Mouse (Mus musculus) hindbrain, postnatal 0 days (tissue): Measurements from ENCODE around the gene Hrnr. TPM values are rescaled to one million over a fixed set of nuclear protein-coding genes. Genes with fewer than 3 reads are reported as not detected.

Experiments
- ATAC-seq: fragments of 200-750 bp; cut with Nextera tagmentation; 2 replicates; pipeline ENCODE4 v1.8.0; 2017; ENCODE audit warnings: mild to moderate bottlenecking, moderate TSS enrichment, moderate library complexity
- DNase-seq: peaks from one replicate; pipeline ENCODE4 v3.0.0-alpha.2; 2015; ENCODE audit warnings: low spot score
- H3K27ac ChIP-seq: fragments of 300-500 bp; sonication (generic); 2 replicates; pipeline ENCODE4 v1.5.1; 2014; ENCODE audit warnings: mild to moderate bottlenecking
- H3K27me3 ChIP-seq: fragments of 300-500 bp; sonication (generic); 2 replicates; pipeline ENCODE4 v1.6.1; 2014; ENCODE audit warnings: low read length, mixed read lengths; ENCODE audit not compliant: insufficient read depth
- H3K36me3 ChIP-seq: fragments of 300-500 bp; sonication (generic); 2 replicates; pipeline ENCODE4 v1.6.1; 2014; ENCODE audit warnings: low read length, mixed read lengths; ENCODE audit not compliant: insufficient read depth
- H3K4me1 ChIP-seq: fragments of 300-500 bp; sonication (generic); 2 replicates; pipeline ENCODE4 v1.6.1; 2014; ENCODE audit warnings: antibody characterized with exemption, low read length, mixed read lengths; ENCODE audit not compliant: insufficient read depth
- H3K4me2 ChIP-seq: fragments of 300-500 bp; sonication (generic); 2 replicates; pipeline ENCODE4 v1.6.1; 2014; ENCODE audit warnings: low read depth, mild to moderate bottlenecking, low read length, moderate library complexity, mixed read lengths
- H3K4me3 ChIP-seq: fragments of 300-500 bp; sonication (generic); 2 replicates; pipeline ENCODE4 v1.5.1; 2014; ENCODE audit warnings: low read length
- H3K9ac ChIP-seq: fragments of 300-500 bp; sonication (generic); replicated peaks from 2 replicates; pipeline ENCODE4 v1.6.1; 2014; ENCODE audit warnings: mild to moderate bottlenecking, low read length, moderate library complexity, mixed read lengths
- H3K9me3 ChIP-seq: fragments of 300-500 bp; sonication (generic); 2 replicates; pipeline ENCODE4 v1.6.1; 2016; ENCODE audit warnings: low read length, mixed read lengths
- CTCF ChIP-seq: IDR thresholded peaks from 2 replicates; pipeline ENCODE4 v1.5.1; 2016; ENCODE audit warnings: antibody characterized with exemption, control low read depth, low read depth
- WGBS: fragments of 180-500 bp; shearing (Covaris S2); extraction: QIAGEN DNeasy Blood & Tissue Kit; methylation state at CpG from one replicate; pipeline ENCODE4 v1.1.7; 2014; 5-methylcytosine and 5-hydroxymethylcytosine counted together
- polyA plus RNA-seq: library from polyadenylated mRNA; unstranded; fragments of >200 nt; fragmentation: Nextera tagmentation; extraction: Ambion mirVana; gene quantifications from 2 replicates; pipeline ENCODE4 v1.2.1, GENCODE M21; 2015
- total RNA-seq: library from RNA; depleted of rRNA; stranded (reverse); fragments of >200 nt; gene quantifications from 2 replicates; pipeline ENCODE4 v1.2.3, GENCODE M21; 2014; rRNA removed

The Hrnr gene
- total and polyA plus RNA-seq, 2 experiments from 2014 or later = not detected

GRCm38 (mm10) chr3:93368171-93368570 lies 48.6 kb downstream of the Hrnr start:
- H3K9ac ChIP-seq = no peak overlapping the region
- no peak for TF ChIP-seq CTCF
- DNase-seq (no peak), ATAC-seq (no peak)
- H3K27ac ChIP-seq = no peak overlapping the region
- H3K4me1 ChIP-seq = no peaks in the 10 kb centered on the region
- no peak overlapping the region for H3K4me2 ChIP-seq
- no peaks in the 10 kb centered on the region for H3K36me3 ChIP-seq
- no peaks in the 10 kb centered on the region for H3K27me3 ChIP-seq
- no peak overlapping the region for H3K4me3 ChIP-seq
- WGBS = 81% methylated on average over 1 of the region's 1 CpGs
- H3K9me3 ChIP-seq = no peaks in the 10 kb centered on the region

- Histone ChIP-seq H3K27me3 (no peaks in the 10 kb centered on the region), H3K9me3 (no peaks in the 10 kb centered on the region), H3K4me2 (no peak overlapping the region), H3K4me1 (no peaks in the 10 kb centered on the region), H3K9ac (no peak overlapping the region), H3K36me3 (no peaks in the 10 kb centered on the region), H3K4me3 (no peak overlapping the region), H3K27ac (no peak overlapping the region)
- no peak for ATAC-seq
- no peak for TF ChIP-seq CTCF
- WGBS = 80% methylated on average over 6 of the region's 6 CpGs
- no peak for DNase-seq
Measured at GRCm38 (mm10) chr3:93373416-93373815, 53.9 kb downstream of the Hrnr start.

GRCm38 (mm10) chr3:93375196-93375595 lies 55.6 kb downstream of the Hrnr start:
- H3K4me1 ChIP-seq = no peaks in the 10 kb centered on the region
- ATAC-seq = no peak
- H3K9me3 ChIP-seq = no peaks in the 10 kb centered on the region
- WGBS = 81% methylated on average over 1 of the region's 1 CpGs
- no peak overlapping the region for H3K9ac ChIP-seq
- H3K36me3 ChIP-seq = no peaks in the 10 kb centered on the region
- H3K4me3 ChIP-seq = no peak overlapping the region
- DNase-seq = no peak
- H3K27ac ChIP-seq = no peak overlapping the region
- H3K27me3 ChIP-seq = no peaks in the 10 kb centered on the region
- no peak overlapping the region for H3K4me2 ChIP-seq
- no peak for TF ChIP-seq CTCF

- no peak overlapping the region for H3K27ac ChIP-seq
- H3K4me1 ChIP-seq = no peaks in the 10 kb centered on the region
- H3K9ac ChIP-seq = no peak overlapping the region
- DNase-seq (no peak), ATAC-seq (no peak)
- H3K36me3 ChIP-seq = no peaks in the 10 kb centered on the region
- H3K4me3 ChIP-seq = no peak overlapping the region
- H3K9me3 ChIP-seq = no peaks in the 10 kb centered on the region
- H3K4me2 ChIP-seq = no peak overlapping the region
- WGBS = 83% methylated on average over 5 of the region's 5 CpGs
- no peak for TF ChIP-seq CTCF
- H3K27me3 ChIP-seq = no peaks in the 10 kb centered on the region
Measured at GRCm38 (mm10) chr3:93375601-93376000, 56.1 kb downstream of the Hrnr start.

GRCm38 (mm10) chr3:93378146-93378545 lies 58.6 kb downstream of the Hrnr start:
- Histone ChIP-seq H3K4me1 (no peaks in the 10 kb centered on the region), H3K9me3 (no peaks in the 10 kb centered on the region), H3K27me3 (no peaks in the 10 kb centered on the region), H3K27ac (no peak overlapping the region), H3K36me3 (no peaks in the 10 kb centered on the region), H3K9ac (no peak overlapping the region), H3K4me3 (no peak overlapping the region), H3K4me2 (no peak overlapping the region)
- WGBS = 49% methylated on average over 4 of the region's 4 CpGs
- no peak for TF ChIP-seq CTCF
- no peak for DNase-seq
- no peak for ATAC-seq

Other genes starting within 250 kb of the Hrnr start
- not detected in 2 replicates for gene Crnn, start 175.0 kb upstream of the Hrnr start, total RNA-seq
- not detected in 2 replicates for gene Crnn, start 175.0 kb upstream of the Hrnr start, polyA plus RNA-seq
- gene Flg2, start 122.5 kb upstream of the Hrnr start, total RNA-seq = 0.05 TPM in 1 of 2 replicates, not detected in the other
- not detected in 2 replicates for gene Flg2, start 122.5 kb upstream of the Hrnr start, polyA plus RNA-seq
- gene Flg, start 46.2 kb upstream of the Hrnr start, total RNA-seq = 0.29 TPM in 1 of 2 replicates, not detected in the other
- gene Flg, start 46.2 kb upstream of the Hrnr start, polyA plus RNA-seq = not detected in 2 replicates
- gene Rptn, start 74.0 kb downstream of the Hrnr start, total RNA-seq = 0.05 TPM in 1 of 2 replicates, not detected in the other
- not detected in 2 replicates for gene Rptn, start 74.0 kb downstream of the Hrnr start, polyA plus RNA-seq
- 0.11 and 0.21 TPM in 2 replicates for gene Tchh, start 122.6 kb downstream of the Hrnr start, total RNA-seq
- gene Tchh, start 122.6 kb downstream of the Hrnr start, polyA plus RNA-seq = 2.0 and 2.5 TPM in 2 replicates
- gene Tchhl1, start 149.0 kb downstream of the Hrnr start, total RNA-seq = not detected in 2 replicates
- gene Tchhl1, start 149.0 kb downstream of the Hrnr start, polyA plus RNA-seq = not detected in 2 replicates
- 9.7 and 16.4 TPM in 2 replicates for gene S100a11, start 200.7 kb downstream of the Hrnr start, total RNA-seq
- 234 and 235 TPM in 2 replicates for gene S100a11, start 200.7 kb downstream of the Hrnr start, polyA plus RNA-seq
- gene S100a10, start 235.3 kb downstream of the Hrnr start, total RNA-seq = 91.5 and 109 TPM in 2 replicates
- 198 and 206 TPM in 2 replicates for gene S100a10, start 235.3 kb downstream of the Hrnr start, polyA plus RNA-seq